Mouse (Mus musculus) induced T-regulatory cell, adult 2 months (primary cell): ENCODE measurements around the gene Slc30a4.
A peak's percentile ranks its signal among the peaks of the same experiment; 100 is the strongest.

Source experiments
- DNase-seq: peaks from one replicate; pipeline ENCODE4 v3.0.0-alpha.2; 2012; ENCODE audit warnings: low read depth

The Slc30a4 gene

GRCm38 (mm10) chr2:122702181-122703036 lies at the start of gene Slc30a4:
TSS of gene Slc30a4 (minus strand) at chr2:122702663.
- DNase-seq: peak; percentile 65

- no peak for DNase-seq
Observed at GRCm38 (mm10) chr2:122746461-122746860, 44.0 kb upstream of the Slc30a4 start.

GRCm38 (mm10) chr2:122739023-122739422 lies 36.6 kb upstream of the Slc30a4 start:
- no peak for DNase-seq

GRCm38 (mm10) chr2:122737894-122738830 lies 35.7 kb upstream of the Slc30a4 start, which contains the start of gene Bloc1s6:
TSS of gene Bloc1s6 (plus strand) at chr2:122738503.
- DNase-seq: peak; percentile 97

- DNase-seq: no peak
Observed at GRCm38 (mm10) chr2:122731456-122731855, 29.0 kb upstream of the Slc30a4 start.

GRCm38 (mm10) chr2:122725604-122726003 lies 23.1 kb upstream of the Slc30a4 start:
- DNase-seq: peak; percentile 77

GRCm38 (mm10) chr2:122720564-122720963 lies 18.1 kb upstream of the Slc30a4 start:
- DNase-seq: no peak

- DNase-seq: no peak
Observed at GRCm38 (mm10) chr2:122719232-122719631, 16.8 kb upstream of the Slc30a4 start.

GRCm38 (mm10) chr2:122716301-122716842 lies 13.9 kb upstream of the Slc30a4 start:
- no peak for DNase-seq

- no peak for DNase-seq
Observed at GRCm38 (mm10) chr2:122715148-122715692, 12.8 kb upstream of the Slc30a4 start.

- DNase-seq: no peak
Observed at GRCm38 (mm10) chr2:122712848-122713247, 10.4 kb upstream of the Slc30a4 start.

- no peak for DNase-seq
Observed at GRCm38 (mm10) chr2:122711911-122712310, 9.4 kb upstream of the Slc30a4 start.

- no peak for DNase-seq
Observed at GRCm38 (mm10) chr2:122709156-122709555, 6.7 kb upstream of the Slc30a4 start.

- DNase-seq: no peak
Observed at GRCm38 (mm10) chr2:122708080-122708479, 5.6 kb upstream of the Slc30a4 start.

- no peak for DNase-seq
Observed at GRCm38 (mm10) chr2:122704572-122704971, 2.1 kb upstream of the Slc30a4 start.

- DNase-seq: no peak
Observed at GRCm38 (mm10) chr2:122701871-122702180, 637 bp downstream of the Slc30a4 start.

- no peak for DNase-seq
Observed at GRCm38 (mm10) chr2:122701012-122701411, 1.5 kb downstream of the Slc30a4 start.

- DNase-seq: no peak
Observed at GRCm38 (mm10) chr2:122697526-122697925, 4.9 kb downstream of the Slc30a4 start.

GRCm38 (mm10) chr2:122686665-122687064 lies 15.8 kb downstream of the Slc30a4 start:
- no peak for DNase-seq

GRCm38 (mm10) chr2:122683641-122684040 lies 18.8 kb downstream of the Slc30a4 start:
- DNase-seq: no peak

GRCm38 (mm10) chr2:122682520-122682919 lies 19.9 kb downstream of the Slc30a4 start:
- no peak for DNase-seq
